Mouse (Mus musculus): Measurements from ENCODE around the gene Mettl27. TPM values are rescaled to one million over a fixed set of nuclear protein-coding genes. Genes with fewer than 3 reads are reported as not detected.

Mettl27 gene
- total RNA-seq (2015; ENCODE audit: low replicate concordance), result 41.1 and 65.6 TPM in 2 replicates
- total RNA-seq (2017; ENCODE audit: low replicate concordance), result 28.3 and 42.1 TPM in 2 replicates

- ATAC-seq (replicated peaks; ENCODE audit: low FRiP score, poor library complexity, severe bottlenecking), result peak; percentile 94
Observed at GRCm38 (mm10) chr5:134932179-134932902, at the start of gene Mettl27. Mettl27 (plus strand) TSS chr5:134932368.

DNA sequence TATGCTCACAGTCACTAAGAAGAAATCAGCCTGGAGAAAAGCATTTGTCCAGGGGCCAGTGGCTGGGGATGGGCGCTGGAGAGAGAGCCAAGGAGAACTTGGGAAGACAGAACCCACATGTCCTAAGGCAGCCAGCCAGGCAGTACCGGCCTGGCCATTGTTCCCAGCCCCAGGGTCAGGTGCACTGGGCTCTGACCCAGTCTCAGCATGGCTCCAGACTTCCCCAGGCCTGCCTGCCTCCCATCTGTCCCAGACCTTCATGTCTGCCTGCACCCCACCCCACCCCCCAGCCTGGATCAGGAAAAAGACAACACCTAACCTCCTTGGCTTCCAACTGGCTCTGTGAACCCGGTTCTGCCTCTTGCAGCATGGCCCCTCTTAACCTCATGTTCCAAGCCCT, 49.1 kb upstream of the Mettl27 start:
- no peak for ATAC-seq (replicated peaks; ENCODE audit: low FRiP score, poor library complexity, severe bottlenecking)

DNA sequence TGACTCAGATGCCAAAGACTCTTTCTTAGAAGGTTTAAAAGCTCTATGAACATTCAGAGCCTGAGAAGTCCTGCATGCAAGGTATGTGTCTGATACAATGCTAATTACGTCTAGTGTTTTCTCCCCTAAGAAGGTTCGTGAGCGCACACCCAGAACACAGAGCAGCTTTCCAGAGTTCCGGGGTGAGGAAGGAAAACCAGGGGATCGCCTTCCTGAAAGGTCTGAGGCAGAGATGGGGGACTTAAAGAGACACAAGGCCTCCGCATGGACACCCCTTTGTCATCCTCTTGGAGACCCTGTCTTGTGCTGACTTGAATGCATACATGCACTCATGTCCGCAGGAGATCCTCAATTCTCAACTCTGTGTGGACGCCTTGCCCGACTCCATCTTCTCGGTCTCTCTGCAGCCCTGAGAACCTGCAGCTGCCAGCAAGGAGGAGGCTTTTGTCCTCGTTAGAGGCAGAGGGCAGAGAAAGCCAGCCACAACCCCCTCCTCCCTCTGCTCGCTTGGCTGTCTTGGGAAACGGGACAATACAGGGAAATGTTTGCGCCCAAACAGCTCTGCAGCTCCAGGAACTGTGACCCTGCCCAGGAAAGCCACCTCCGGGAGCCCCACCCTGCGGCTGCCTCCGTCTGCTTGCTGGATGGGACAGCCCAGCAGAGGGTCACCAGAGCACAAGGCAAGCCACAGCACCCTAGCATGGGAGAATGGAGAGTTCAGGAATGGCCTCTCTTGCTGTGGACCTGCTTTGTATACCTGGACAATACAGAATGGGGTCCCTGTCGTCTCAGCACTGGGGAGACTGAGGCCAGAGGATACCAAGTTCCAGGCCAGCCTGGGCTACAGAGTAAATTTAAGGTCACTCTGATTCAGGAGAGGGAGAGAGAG, 44.5 kb upstream of the Mettl27 start:
- ATAC-seq (replicated peaks; ENCODE audit: low FRiP score, poor library complexity, severe bottlenecking), result no peak

- no peak for ATAC-seq (replicated peaks; ENCODE audit: low FRiP score, poor library complexity, severe bottlenecking)
Observed at GRCm38 (mm10) chr5:134888505-134888904, 43.7 kb upstream of the Mettl27 start.

GRCm38 (mm10) chr5:134890601-134891054, 41.5 kb upstream of the Mettl27 start:
- no peak for ATAC-seq (replicated peaks; ENCODE audit: low FRiP score, poor library complexity, severe bottlenecking)

GRCm38 (mm10) chr5:134891552-134891951, 40.6 kb upstream of the Mettl27 start:
- ATAC-seq (replicated peaks; ENCODE audit: low FRiP score, poor library complexity, severe bottlenecking), result no peak

GRCm38 (mm10) chr5:134892717-134893116, 39.5 kb upstream of the Mettl27 start:
- no peak for ATAC-seq (replicated peaks; ENCODE audit: low FRiP score, poor library complexity, severe bottlenecking)

DNA sequence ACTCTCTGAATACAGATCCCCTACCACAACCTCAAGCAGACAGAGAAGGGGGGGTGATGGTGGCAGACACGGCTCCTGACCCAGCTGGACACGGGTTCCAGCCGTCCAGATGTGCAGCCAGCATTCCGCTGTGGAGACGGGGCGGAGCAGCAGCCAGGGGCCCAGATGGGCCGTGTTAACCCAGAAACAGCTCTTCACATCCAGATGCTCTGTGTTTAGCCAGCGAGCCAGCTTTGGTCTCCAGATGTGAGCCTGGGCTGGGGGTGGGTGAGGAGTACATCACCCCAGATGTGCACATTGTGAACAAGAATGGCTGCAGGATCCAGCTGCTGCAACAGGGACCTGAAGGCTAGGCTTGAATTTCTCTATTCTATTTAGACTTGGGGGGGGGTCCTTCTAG, 36.9 kb upstream of the Mettl27 start:
- ATAC-seq (replicated peaks; ENCODE audit: low FRiP score, poor library complexity, severe bottlenecking), result no peak

DNA sequence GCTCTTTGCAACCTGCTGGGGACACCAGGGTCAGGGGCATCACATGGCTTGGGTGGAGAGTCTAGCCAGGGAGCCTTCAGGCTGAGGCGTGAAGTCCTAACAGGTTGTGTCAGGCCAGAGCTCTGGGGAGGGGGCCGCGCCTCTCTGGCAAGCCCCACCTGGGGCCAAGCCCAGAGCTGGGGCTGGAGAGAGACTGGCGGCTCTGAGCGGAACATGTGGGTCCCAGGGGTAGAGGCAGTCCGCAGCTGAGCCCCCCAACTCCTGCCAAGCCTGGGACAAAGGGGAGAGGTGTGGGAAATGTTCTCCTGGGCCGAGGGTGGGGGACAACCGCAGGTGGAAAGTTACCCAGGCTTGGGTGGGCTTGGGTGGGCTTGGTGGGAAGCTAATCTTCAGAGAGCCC, 35.2 kb upstream of the Mettl27 start:
- ATAC-seq (replicated peaks; ENCODE audit: low FRiP score, poor library complexity, severe bottlenecking), result no peak

DNA sequence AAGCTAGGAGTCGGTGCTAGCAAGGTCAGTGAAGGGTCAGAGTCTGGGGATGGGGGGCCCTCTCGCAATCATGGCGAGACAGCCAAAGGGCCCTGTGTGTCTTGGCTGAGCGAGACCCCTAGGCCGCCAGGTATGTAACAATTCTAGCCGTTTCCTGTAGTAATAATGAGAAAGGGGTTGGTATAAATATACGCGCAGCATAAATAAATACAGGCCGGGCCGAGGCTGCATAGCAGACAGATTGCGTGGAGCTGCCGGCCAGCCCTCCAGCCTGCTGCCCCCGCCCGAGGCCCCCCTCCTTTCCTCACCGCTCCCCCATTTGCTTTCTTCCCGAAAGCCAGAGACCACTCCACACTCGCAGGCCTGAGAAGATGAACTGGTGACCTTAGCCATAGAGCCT, 34.6 kb upstream of the Mettl27 start:
- no peak for ATAC-seq (replicated peaks; ENCODE audit: low FRiP score, poor library complexity, severe bottlenecking)

DNA sequence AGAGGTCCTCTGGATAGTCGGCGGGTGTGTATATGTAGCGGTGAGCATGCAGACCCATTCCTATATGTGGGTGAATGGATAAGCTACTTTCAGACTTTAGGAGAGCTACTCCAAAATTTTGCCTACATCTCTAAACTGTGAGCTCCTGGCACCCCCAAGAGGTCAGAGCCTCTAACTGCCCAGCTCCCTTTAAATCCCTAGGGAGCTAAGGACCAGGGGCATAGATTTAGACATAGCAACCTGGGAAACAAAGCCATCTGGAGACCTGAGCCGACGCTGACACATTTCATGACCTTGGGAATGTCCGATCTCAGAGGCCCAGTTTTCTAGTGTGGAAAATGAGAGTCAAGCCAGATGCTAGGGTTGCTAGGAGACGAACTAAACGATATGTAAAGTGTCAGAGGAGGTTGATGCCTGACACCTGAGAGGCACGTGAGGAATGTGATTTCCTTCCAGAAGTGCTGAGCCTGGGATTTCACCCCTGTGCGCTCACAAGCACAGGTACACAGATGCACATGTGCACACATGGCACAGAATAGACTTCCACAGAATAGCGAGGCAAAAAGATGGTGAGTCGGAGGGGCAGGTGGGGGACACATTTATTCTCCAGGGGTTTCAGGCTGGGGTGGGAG, 31.0 kb upstream of the Mettl27 start:
- no peak for ATAC-seq (replicated peaks; ENCODE audit: low FRiP score, poor library complexity, severe bottlenecking)

GRCm38 (mm10) chr5:134901644-134902027, 30.5 kb upstream of the Mettl27 start:
- no peak for ATAC-seq (replicated peaks; ENCODE audit: low FRiP score, poor library complexity, severe bottlenecking)

DNA sequence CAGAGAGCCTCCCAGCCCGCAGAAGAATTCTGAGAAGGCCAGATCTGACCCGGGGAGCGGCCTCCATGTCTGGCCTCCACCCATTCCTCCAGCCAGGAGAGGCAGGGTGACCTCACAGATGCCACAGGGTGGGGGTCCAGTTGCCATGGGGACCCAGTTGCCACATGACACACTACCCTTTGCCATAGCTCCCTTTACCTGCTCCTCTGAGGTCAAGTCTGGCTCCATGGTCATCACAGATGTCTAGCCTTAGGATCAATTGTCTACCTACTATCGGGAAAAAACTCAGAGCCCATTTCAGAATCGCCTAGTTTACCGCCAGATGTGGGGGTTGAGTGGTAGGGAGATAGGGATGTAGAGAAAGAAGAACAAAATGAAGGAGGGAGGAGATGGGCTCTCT, 25.5 kb upstream of the Mettl27 start, which contains the start of gene Tmem270:
Tmem270 (minus strand) TSS at position 101 of the 400 bp plus-strand sequence.
- ATAC-seq (replicated peaks; ENCODE audit: low FRiP score, poor library complexity, severe bottlenecking), result no peak

- ATAC-seq (replicated peaks; ENCODE audit: low FRiP score, poor library complexity, severe bottlenecking), result peak; percentile 90
Observed at GRCm38 (mm10) chr5:134907135-134907534, 25.0 kb upstream of the Mettl27 start.

- ATAC-seq (replicated peaks; ENCODE audit: low FRiP score, poor library complexity, severe bottlenecking), result no peak
Observed at GRCm38 (mm10) chr5:134911901-134912300, 20.3 kb upstream of the Mettl27 start.

DNA sequence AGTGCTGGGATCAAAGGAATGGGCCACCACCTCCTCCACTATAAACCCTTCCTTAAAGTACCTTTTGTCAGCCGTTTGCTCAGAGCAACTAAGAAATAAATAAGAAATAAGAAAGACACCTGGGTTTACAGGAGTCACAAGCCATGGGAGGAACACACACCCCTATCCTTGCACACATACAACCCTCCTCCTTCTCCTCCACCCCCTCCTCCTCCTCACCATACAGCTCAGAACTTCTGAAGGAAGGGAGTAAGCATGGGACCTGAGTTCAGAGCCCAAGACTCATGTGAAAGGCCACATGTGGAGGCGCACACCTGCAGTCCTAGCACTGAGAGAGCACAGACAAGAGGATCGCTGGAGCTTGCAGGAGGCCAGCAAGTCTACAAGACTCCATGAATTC, 18.8 kb upstream of the Mettl27 start:
- peak; percentile 3; the same call in 1 of the 2 replicates for ATAC-seq (replicated peaks; ENCODE audit: low FRiP score, poor library complexity, severe bottlenecking)

DNA sequence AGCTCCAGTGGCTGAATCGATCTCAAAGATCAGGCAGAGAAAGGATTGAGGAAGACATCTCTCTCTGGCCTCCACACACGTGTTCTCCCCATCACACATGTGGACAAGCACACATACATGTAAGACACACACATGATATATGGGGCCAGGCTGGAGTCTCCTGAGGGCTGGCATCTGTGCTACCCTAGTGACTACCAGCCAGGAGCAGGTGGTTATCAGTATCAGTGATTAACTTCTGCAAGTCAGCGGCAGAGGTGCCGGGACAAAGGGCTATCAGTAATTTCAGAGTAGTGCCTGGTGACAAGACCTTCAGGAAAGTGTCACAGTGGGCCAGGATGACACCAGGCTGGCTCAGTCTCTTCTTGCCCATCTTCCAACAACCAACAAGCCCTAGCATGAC, 18.4 kb upstream of the Mettl27 start:
- peak; percentile 67 for ATAC-seq (replicated peaks; ENCODE audit: low FRiP score, poor library complexity, severe bottlenecking)

DNA sequence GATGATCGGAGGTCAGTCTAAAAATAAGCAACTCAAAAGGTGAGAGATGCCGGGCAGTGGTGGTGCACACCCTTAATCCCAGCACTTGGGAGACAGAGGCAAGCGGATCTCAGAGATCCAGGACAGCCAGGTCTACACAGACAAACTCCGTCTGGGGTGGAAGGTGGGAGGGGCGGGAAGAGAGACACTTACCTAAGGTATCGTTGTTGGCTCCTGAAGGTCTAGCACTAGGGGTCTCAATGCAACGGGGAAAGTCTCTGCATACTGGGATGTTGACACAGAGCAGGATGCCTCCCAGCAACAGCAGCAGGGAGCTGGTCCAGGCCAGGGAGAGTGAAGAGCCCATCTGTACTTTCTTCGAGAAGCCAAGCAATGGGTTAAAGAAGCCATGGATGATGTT, 17.7 kb upstream of the Mettl27 start:
- no peak for ATAC-seq (replicated peaks; ENCODE audit: low FRiP score, poor library complexity, severe bottlenecking)

GRCm38 (mm10) chr5:134915311-134915710, 16.9 kb upstream of the Mettl27 start, which contains the start of gene Cldn13:
Cldn13 (minus strand) TSS chr5:134915526.
- ATAC-seq (replicated peaks; ENCODE audit: low FRiP score, poor library complexity, severe bottlenecking), result peak; percentile 47
